Mouse (Mus musculus) mouse embryonic stem cell (cell line): ENCODE results near the gene Vmn2r43.
"Not testable (repeated sequence)": the region's sequence is repeated elsewhere in the genome, so short reads cannot be mapped to it uniquely, and the experiment has no call there.

Experiments used
- in situ Hi-C, 2 experiments: fragments of 300-500 bp; cut with MboI; formaldehyde crosslinking; loops; 1 replicate in 1 of 2; 3 replicates in 1 of 2; pipeline ENCODE4 v1.14.3; 2019 to 2020; ENCODE audit warnings: low sequenced_read_pairs in 2 of 2, low pct_unique_long_range_greater_than_20kb in 1 of 2, mixed read lengths in 1 of 2; ENCODE audit not compliant: unreplicated experiment in 1 of 2

Gene Vmn2r43

GRCm38 (mm10) chr7:8260499-8260898, at the start of gene Vmn2r43:
Gene Vmn2r43, minus strand, starts transcription at chr7:8260599.
- in situ Hi-C loops = not testable (repeated sequence)

- in situ Hi-C loops = not testable (repeated sequence)
Observed at GRCm38 (mm10) chr7:8200220-8200619, 60.2 kb downstream of the Vmn2r43 start, which contains the start of gene Vmn2r42. Gene Vmn2r42, minus strand, starts transcription at chr7:8200320.
